Mouse (Mus musculus) adrenal gland (tissue): Measurements from ENCODE around the gene Fam241a.

Experiments
- intact Hi-C: fragments of 180-260 bp; cut with DNase I; formaldehyde crosslinking; loops from one replicate; pipeline ENCODE4 v1.15.1; 2025
- long read RNA-seq, 2 experiments: library from polyadenylated mRNA; unstranded; transcript quantifications; one replicate each; pipeline ENCODE4 v2.0.0; 2020; ENCODE audit warnings: borderline replicate concordance in 1 of 2; ENCODE audit not compliant: insufficient replicate concordance in 1 of 2

Fam241a gene
- long read RNA-seq, experiment 1, result 0 reads
- long read RNA-seq, experiment 2, partial matches to known transcripts, result 0 of 1 reads
- long read RNA-seq, experiment 2, other reads (novel, unspliced or antisense), result 0 of 1 reads

GRCm38 (mm10) chr3:127895792-127896541 lies at the start of gene Fam241a:
TSS of gene Fam241a (minus strand) at chr3:127896324.
- intact Hi-C loops, result no loop called here

DNA sequence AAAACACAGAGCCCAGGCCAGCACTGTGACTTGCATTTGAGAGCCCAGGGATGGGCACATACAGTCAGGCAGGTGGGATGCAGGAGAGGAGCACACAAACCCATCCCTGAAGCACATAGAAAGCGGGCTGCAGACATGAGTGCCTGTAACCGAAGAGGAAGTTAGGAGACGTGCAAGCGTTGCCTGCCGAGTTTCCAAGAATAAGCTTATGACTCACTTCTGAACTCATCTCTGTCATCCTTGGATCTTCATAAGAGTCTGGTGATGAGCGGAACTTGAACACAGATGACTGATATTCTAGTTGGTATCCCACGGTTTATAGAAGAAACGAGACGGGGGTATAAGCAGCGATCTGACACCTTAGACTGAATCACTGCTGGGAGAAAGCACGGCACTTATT lies 36.3 kb upstream of the Fam241a start:
- intact Hi-C loops, result no loop called here

GRCm38 (mm10) chr3:127930326-127931012 lies 34.3 kb upstream of the Fam241a start:
- intact Hi-C loops, result no loop called here

DNA sequence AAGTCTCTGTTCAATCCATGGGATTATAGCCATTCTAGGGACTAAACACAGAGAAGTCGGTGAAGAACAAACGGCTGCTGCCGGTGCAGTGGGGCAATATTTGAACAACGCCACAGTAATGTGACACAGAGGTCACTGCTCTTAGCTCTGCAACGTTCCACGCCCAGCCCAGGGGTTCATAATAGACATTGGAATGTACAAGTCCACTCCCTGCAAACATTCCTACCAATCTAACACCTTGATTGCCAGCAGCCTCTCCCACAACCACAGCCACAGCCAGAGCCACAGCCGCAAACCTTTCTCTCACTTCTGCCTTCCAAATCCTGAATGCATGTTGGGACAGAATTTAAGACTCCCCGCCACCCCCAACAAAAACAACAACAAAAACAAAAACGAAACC lies 33.8 kb upstream of the Fam241a start:
- intact Hi-C loops, result no loop called here

DNA sequence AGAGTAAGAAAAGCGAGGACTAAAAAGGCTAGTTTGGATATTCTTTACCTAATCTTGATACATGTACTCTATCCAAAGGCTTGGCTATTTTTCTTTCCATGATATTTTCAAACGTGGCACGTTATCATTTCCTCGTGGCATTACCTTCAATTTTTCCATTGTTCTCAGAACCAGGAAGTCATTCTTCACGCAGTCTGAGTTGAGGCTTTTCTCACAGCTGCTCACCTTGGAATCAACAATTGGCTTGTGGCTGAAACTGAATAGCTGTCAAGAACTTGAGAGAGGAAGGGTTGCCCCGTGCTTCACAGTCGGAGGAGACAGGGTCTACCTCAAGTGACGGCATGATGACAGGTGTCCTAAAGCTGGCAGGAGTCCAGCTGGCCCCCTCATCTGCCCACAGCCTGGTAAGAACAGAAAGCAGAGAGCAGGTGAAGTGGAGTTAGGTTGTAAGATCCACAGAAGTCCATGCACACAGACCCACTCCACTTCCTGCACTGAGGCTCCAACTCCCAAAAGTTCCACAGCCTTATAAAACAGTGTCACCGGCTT lies 30.6 kb upstream of the Fam241a start:
- intact Hi-C loops, result no loop called here

GRCm38 (mm10) chr3:127924464-127924863 lies 28.3 kb upstream of the Fam241a start:
- intact Hi-C loops, result no loop called here

DNA sequence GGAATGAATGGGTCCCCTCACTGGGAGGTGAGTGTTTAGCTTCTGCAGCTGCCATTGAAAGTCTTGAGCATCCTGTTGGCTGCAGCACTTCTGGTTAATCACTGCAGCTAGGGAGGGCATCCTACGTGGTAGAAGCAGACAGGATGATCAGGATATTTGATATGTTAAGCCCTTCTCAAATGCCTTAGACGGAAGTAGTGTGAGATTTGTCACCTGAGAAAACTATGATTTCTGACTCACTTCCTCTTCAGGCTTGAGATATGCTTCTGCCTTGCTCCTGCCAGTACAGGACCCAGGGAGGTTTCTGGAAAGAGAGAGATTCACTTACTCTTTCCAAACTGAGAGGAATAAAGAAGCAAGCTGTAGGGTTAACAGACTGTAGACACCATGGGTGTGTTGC lies 27.1 kb upstream of the Fam241a start:
- intact Hi-C loops, result no loop called here

DNA sequence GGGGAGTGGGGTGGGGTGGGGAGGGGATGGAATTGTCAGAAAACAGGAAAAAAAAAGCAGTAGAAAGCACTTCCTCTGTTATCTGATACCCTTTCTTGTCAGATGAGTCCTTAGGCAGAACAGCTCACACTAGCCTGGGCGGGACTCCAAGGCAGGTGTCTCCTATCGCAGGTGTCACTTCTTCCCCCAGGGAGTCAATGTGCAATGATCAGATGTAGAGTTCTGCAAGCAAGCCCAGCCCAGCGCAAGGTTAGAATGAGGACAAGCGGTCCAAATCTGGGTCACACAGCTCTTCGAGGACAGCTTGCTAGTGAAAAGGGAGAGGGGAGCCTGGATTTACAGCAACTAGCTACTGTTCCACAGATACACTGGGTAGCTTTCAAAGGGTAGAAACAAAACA lies 26.0 kb upstream of the Fam241a start:
- intact Hi-C loops, result no loop called here

DNA sequence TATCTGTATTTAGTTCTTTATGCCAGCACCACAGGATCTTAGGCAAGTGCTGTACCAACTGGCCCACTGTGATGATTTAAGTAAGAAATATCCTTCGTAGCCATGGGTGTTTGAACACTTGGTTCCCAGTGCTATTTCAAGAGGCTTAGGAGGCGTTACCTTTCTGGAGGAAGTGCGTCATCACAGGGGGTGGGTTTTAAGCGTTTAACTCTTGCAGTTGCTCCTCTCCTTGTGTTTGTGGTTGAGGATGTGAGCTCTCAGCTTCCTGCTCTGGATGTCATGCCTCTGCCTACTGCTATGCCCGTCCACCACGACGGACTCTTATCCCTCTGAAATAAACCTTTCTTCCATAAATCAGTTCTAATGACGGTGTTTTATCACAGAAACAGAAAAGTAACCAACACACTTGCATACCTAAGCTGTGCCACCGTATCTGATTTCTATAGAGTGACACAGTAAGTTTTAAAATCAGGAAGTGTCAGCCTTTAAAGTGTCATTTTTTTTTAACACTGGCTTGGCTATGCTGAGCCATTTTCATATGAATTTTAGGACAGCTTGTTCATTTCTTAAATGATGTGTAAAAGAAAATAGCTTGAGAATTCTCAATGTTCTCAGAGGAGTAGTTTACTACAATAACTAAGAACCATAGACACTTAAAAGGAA lies 22.0 kb upstream of the Fam241a start:
- intact Hi-C loops, result no loop called here

DNA sequence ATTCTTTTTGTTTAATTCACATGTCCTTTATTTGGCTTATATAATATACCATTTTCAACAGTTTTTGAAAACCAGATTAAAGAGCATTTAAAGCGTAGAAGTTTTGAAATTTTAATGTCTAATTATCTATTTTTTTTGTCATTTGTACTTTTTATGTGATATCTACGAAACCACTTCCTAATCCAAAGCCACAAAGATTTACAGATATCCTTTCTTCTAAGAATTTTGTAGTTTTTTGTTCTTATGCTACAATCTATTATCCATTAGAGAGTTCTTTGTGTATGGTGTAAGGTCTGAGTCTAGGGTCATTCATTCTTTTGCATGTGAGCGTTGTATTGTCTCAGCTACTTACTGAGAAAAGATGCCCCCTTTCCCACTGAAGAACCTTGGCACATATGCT lies 21.4 kb upstream of the Fam241a start:
- intact Hi-C loops, result no loop called here

GRCm38 (mm10) chr3:127915656-127916334 lies 19.7 kb upstream of the Fam241a start:
- intact Hi-C loops, result no loop called here

- intact Hi-C loops, result no loop called here
Measured at GRCm38 (mm10) chr3:127913885-127914709, 18.0 kb upstream of the Fam241a start.

DNA sequence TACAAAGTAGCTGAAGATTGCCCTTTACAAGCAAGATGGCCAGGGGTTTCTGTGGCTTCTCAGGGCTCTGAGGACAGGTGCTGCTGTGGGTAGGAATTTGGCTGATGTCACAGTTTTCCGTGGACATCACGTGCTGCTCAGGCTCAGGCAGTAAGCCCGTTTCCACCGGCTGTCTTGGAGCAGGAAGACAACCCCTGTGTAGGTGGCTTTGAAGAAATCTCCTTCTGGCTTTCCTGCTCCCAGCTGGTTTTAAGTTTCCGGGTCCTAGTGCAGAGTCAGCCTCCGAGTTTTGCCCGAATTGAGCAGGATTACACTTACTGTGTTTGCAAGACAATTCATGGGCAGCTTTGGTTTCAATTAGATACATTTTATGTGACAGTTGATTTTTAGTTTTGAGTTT lies 13.8 kb upstream of the Fam241a start:
- intact Hi-C loops, result no loop called here

DNA sequence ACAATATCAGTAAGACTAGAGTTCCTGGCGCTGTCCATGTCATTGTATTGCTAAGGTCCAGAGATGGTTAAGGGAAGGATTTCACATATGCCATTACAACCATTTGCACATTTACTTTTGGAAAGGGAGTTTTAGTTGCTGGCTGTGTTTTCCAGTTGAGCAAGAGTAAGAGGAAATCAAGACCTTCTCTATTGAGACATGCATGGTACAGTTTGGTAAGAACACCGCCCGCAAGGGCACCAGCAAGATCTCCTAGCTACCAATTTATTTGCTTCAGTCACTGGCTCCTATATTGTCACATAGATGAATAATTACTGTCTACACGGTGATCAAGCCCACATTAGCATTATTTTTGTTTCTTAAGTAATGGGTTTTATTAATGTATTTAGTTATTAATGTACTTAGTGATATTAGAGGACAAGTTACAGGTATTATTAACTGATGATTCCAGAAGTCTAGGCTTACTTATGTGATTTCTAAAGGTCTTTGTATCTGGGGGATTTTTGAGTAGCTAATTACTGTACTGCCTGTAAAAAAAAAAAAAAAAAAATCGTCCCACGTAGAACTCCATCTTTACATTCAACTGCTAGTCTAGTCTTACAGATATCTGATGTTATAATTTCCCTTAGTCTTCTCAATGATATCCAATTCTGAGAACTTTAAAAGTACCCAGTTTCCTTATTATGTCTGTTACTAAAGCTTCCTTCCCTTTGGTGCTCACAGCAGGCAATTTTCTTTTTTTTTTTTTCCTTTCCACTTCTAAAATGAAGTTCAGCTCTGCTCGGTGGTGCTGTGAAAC lies 944 bp downstream of the Fam241a start:
- intact Hi-C loops, result loop anchor here (5.0 kb wide), 1 partner anchor 58 kb away; the partner anchor contains the start of gene Ap1ar

- intact Hi-C loops, result loop anchor here (5.0 kb wide), 1 partner anchor 57 kb away; the partner anchor contains the start of gene Ap1ar
Measured at GRCm38 (mm10) chr3:127893902-127894301, 2.2 kb downstream of the Fam241a start.

DNA sequence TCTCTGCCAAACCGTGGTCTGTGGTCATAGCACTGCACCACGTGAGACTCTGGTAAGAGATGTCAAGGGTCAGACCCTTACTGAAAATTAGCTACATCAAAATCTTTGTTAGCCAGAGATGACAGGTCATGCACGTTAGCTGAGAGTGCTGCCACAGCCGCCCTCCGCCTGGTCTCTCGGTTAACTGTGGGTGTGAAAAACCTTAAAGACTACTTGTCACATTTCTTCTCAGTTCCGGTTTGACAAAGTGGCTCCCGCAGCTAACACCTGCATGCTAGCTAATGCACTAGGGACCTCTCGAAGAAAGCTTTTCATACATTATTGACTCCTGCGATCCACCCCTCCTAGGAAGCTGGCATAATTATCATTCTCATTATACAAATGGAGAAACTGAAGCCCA lies 4.2 kb downstream of the Fam241a start:
- intact Hi-C loops, result loop anchor here (5.0 kb wide), 1 partner anchor 55 kb away; the partner anchor contains the start of gene Ap1ar

DNA sequence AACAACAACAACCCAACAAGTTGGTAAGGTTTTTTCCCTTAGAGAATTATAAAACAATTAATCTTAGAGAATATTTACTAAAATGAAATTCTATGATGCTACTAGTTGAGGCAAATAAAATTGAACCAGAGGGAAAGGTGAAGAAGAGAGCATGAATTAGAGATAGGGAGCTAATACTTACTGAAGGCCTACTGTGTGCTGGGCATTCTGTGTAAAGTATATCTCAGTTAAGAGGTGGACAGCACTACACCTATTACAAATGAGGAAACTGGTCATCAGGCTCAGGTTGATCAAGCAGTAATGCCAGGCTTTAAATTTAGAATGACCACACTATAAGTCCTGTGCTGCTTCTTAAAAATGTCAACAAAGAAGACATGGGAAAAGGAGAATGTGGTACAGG lies 6.1 kb downstream of the Fam241a start:
- intact Hi-C loops, result loop anchor here (5.0 kb wide), 1 partner anchor 53 kb away; the partner anchor contains the start of gene Ap1ar

DNA sequence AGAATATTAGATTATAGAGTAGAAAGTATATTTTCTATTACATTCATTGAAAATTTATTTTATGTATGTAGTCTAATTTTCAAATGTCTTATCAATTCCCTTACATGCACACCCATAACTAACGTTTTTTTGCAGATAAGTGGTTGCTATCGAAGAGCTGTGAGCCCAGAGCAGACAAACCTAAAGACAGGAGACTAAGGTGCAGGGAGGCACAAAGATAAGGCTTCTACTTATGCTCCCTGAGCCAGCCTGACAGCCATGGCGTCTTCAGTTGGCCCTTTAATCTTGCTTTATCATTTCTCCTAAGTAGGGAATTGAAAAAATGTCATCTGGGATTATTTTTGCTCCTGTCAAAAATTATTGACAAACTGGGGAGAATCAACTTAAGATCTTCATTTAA lies 6.6 kb downstream of the Fam241a start:
- intact Hi-C loops, result no loop called here

DNA sequence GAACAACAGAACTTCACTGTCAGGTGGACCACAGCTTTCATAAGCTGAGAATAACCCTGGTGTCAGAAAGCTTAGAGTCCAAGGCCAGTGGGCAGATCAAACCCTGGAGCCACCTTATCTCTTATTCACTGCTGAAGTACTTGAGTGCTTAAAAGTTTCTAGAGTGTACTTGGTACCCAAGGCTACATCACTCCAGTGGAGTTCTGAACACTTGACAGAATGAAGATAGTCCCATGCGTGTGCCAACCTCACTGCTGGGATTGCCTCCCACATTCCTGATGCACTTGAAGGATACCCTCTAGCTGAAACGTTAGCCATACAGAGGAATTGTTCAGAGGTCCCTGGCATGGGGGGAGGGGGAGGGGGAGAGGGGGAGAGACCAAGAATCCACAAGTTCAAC lies 14.4 kb downstream of the Fam241a start:
- intact Hi-C loops, result no loop called here
